Mouse (Mus musculus) left cerebral cortex, postnatal 4 days (tissue): ENCODE data around the gene Mpg. TPM values are rescaled to one million over a fixed set of nuclear protein-coding genes. Genes with fewer than 3 reads are reported as not detected.

Experiments
- total RNA-seq, 2 experiments: library from RNA; stranded (reverse); gene quantifications; 2 replicates each; pipeline ENCODE4 v1.2.3; 2021

Gene Mpg
- total RNA-seq, 2 experiments from 2014 or later: 21.5 to 22.5 TPM

Other genes starting within 250 kb of the Mpg start
- gene Nsg2, start 226.0 kb upstream of the Mpg start, total RNA-seq: 1,000 to 10,000 TPM in 1 of 2 experiments, 100 to 1,000 TPM in 1; 972 to 1,023 TPM
- gene Il9r, start 26.2 kb upstream of the Mpg start, total RNA-seq: not detected
- gene Snrnp25, start 21.1 kb upstream of the Mpg start, total RNA-seq: 10 to 100 TPM; 20.3 to 21.6 TPM
- gene Rhbdf1, start 4.2 kb upstream of the Mpg start, total RNA-seq: 10 to 100 TPM; 17.9 to 19.8 TPM
- gene Nprl3, start 41.2 kb downstream of the Mpg start, total RNA-seq: 10 to 100 TPM; 51.0 to 57.6 TPM
- gene Hba-x, start 49.9 kb downstream of the Mpg start, total RNA-seq: not detected
- 100 to 1,000 TPM in 1 of 2 experiments, 10 to 100 TPM in 1; 42.1 to 158 TPM for gene Hba-a1, start 57.0 kb downstream of the Mpg start, total RNA-seq
- 1 to 10 TPM; 3.4 to 5.2 TPM for gene Hbq1b, start 60.5 kb downstream of the Mpg start, total RNA-seq
- 100 to 1,000 TPM in 1 of 2 experiments, 10 to 100 TPM in 1; 33.9 to 114 TPM for gene Hba-a2, start 70.0 kb downstream of the Mpg start, total RNA-seq
- gene Hbq1a, start 73.6 kb downstream of the Mpg start, total RNA-seq: 1 to 10 TPM; 1.9 to 3.1 TPM
- 10 to 100 TPM; 43.8 to 48.2 TPM for gene Sh3pxd2b, start 121.3 kb downstream of the Mpg start, total RNA-seq
- 10 to 100 TPM; 65.6 to 68.6 TPM for gene Ubtd2, start 228.9 kb downstream of the Mpg start, total RNA-seq